Mouse (Mus musculus): ENCODE data around the gene Oxct1. TPM values are rescaled to one million over a fixed set of nuclear protein-coding genes. Genes with fewer than 3 reads are reported as not detected.

The Oxct1 gene
- polyA plus RNA-seq, 1 experiment from 2014 or later: 64.8 TPM

DNA sequence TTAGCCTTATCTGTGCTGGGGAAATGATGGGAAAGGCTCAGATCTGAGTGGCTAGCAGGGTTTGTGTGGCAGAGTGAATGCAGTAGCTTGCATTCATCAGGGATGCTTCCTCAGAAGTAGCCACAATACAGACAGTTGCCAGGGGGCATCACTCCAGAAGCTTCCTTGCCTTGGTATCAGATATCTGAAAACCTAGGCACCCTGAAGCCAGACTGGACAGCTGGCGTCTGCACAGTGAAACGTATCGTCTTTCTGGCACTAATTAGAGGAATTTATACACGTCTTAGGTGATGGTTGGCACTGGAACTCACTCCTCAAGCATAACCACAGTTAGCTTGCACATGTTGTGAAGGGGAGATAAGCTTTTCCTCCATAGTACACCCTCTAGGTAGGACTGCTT lies 128.5 kb downstream of the Oxct1 start:
- DNase-seq (ENCODE audit: low spot score) (no peak), ATAC-seq (no peak)
- no peak for TF ChIP-seq CTCF (IDR thresholded peaks at IDR 0.05)
- TF ChIP-seq EP300 (IDR thresholded peaks at IDR 0.05): no peak
- Histone ChIP-seq H3K9ac (replicated peaks; ENCODE audit: low read depth) (no peak overlapping the region), H3K4me3 (ENCODE audit: low read depth, low read length) (no peak overlapping the region), H3K36me3 (ENCODE audit: insufficient read depth, low read length) (peaks cover 19% of the 10 kb centered on the region; the same call in 1 of the 2 replicates), H3K4me1 (ENCODE audit: insufficient read depth, low read depth, low read length) (no peaks in the 10 kb centered on the region), H3K9me3 (ENCODE audit: low read length) (no peaks in the 10 kb centered on the region), H3K27me3 (replicated peaks; ENCODE audit: insufficient read depth, low read length) (no peaks in the 10 kb centered on the region), H3K4me2 (replicated peaks; ENCODE audit: low read depth, low read length) (no peak overlapping the region), H3K27ac (ENCODE audit: low read length) (no peak overlapping the region)
- WGBS: 93% methylated on average over 4 of the region's 4 CpGs

DNA sequence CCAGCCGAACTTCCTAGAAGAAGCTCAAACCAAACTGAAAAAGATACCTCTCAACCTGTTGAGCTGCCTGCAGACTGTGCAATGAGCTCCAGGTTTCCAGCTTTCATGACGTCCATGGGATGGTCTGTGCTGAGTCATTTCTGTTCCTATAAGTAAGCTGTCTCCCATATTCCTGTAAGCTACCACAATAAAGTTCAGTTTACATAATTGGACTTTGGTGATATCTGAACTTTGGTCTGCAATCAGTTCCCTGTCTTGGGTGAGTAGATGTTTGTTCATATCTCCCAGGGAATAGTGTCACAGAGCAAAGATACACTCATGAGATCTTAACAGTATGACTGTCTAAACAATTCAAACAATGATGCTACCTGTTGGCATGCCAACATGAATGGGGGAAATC lies 141.8 kb downstream of the Oxct1 start:
- no peak overlapping the region for H3K9ac ChIP-seq (replicated peaks; ENCODE audit: low read depth)
- H3K4me1 ChIP-seq (ENCODE audit: insufficient read depth, low read depth, low read length): no peaks in the 10 kb centered on the region
- ATAC-seq (no peak), DNase-seq (ENCODE audit: low spot score) (no peak)
- H3K27me3 ChIP-seq (replicated peaks; ENCODE audit: insufficient read depth, low read length): no peaks in the 10 kb centered on the region
- no peak overlapping the region for H3K4me2 ChIP-seq (replicated peaks; ENCODE audit: low read depth, low read length)
- H3K36me3 ChIP-seq (ENCODE audit: insufficient read depth, low read length): no peaks in the 10 kb centered on the region
- no peaks in the 10 kb centered on the region for H3K9me3 ChIP-seq (ENCODE audit: low read length)
- TF ChIP-seq EP300 (IDR thresholded peaks at IDR 0.05) (no peak), CTCF (IDR thresholded peaks at IDR 0.05) (no peak)
- H3K4me3 ChIP-seq (ENCODE audit: low read depth, low read length): no peak overlapping the region
- H3K27ac ChIP-seq (ENCODE audit: low read length): no peak overlapping the region
- 67% methylated on average over 2 of the region's 2 CpGs for WGBS

DNA sequence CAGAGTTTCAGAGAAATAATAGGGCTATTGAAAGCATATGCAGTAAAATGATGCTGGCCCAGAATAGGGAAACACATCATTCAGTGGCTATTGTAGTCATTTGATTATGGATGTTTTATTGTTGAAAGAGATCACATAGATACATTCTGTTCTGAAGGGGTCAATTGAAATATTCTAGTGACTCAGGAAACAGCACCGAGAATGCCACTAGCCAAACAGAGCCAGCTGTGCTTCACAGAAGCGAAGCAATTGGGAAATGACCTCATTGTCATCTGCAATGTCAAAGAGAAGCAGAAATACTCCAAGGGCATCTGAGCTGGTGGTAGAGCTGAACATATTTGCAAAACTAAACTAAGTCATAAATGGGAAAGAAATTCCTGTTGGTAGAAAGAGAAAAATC lies 145.4 kb downstream of the Oxct1 start:
- ATAC-seq: no peak
- Histone ChIP-seq H3K36me3 (ENCODE audit: insufficient read depth, low read length) (no peaks in the 10 kb centered on the region), H3K9ac (replicated peaks; ENCODE audit: low read depth) (no peak overlapping the region), H3K4me1 (ENCODE audit: insufficient read depth, low read depth, low read length) (no peaks in the 10 kb centered on the region), H3K4me3 (ENCODE audit: low read depth, low read length) (no peak overlapping the region), H3K4me2 (replicated peaks; ENCODE audit: low read depth, low read length) (no peak overlapping the region), H3K9me3 (ENCODE audit: low read length) (no peaks in the 10 kb centered on the region), H3K27me3 (replicated peaks; ENCODE audit: insufficient read depth, low read length) (no peaks in the 10 kb centered on the region), H3K27ac (ENCODE audit: low read length) (no peak overlapping the region)
- no peak for DNase-seq (ENCODE audit: low spot score)
- no peak for TF ChIP-seq EP300 (IDR thresholded peaks at IDR 0.05)
- TF ChIP-seq CTCF (IDR thresholded peaks at IDR 0.05): no peak
- 62% methylated on average over 2 of the region's 2 CpGs for WGBS

DNA sequence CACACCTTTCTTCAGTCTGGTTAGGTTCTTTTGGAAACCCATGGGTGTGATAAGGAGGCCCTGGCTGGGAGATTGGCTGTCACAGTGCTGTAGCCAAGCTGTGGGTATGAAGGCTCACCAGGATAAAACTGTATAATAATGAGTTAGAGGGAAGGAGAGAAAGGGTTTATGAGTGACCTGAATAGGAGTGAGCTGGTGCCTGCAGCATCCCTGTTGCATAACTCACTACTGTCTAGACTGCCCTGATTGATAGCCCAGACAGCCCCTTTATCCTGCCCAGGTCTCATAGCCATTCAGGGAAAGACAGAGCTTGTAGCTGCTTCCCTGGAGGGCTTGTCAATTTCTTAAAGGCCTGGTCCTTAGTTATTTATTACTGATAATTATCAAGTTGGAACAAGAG lies 171.7 kb downstream of the Oxct1 start:
- TF ChIP-seq CTCF (IDR thresholded peaks at IDR 0.05) (no peak), EP300 (IDR thresholded peaks at IDR 0.05) (no peak)
- Histone ChIP-seq H3K36me3 (ENCODE audit: insufficient read depth, low read length) (no peaks in the 10 kb centered on the region), H3K9me3 (ENCODE audit: low read length) (no peaks in the 10 kb centered on the region), H3K27me3 (replicated peaks; ENCODE audit: insufficient read depth, low read length) (no peaks in the 10 kb centered on the region), H3K4me2 (replicated peaks; ENCODE audit: low read depth, low read length) (no peak overlapping the region), H3K4me1 (ENCODE audit: insufficient read depth, low read depth, low read length) (no peaks in the 10 kb centered on the region), H3K9ac (replicated peaks; ENCODE audit: low read depth) (no peak overlapping the region), H3K27ac (ENCODE audit: low read length) (no peak overlapping the region), H3K4me3 (ENCODE audit: low read depth, low read length) (no peak overlapping the region)
- ATAC-seq (no peak), DNase-seq (ENCODE audit: low spot score) (no peak)

Other genes with a start within 250 kb of the Oxct1 start
- gene Fbxo4, start 46.8 kb upstream of the Oxct1 start, polyA plus RNA-seq (2015; fragmentation: Nextera tagmentation; extraction: Ambion mirVana): 21.6 and 23.0 TPM in 2 replicates
- 21.7 and 23.4 TPM in 2 replicates for gene AW549877, start 30.6 kb upstream of the Oxct1 start, polyA plus RNA-seq (2015; fragmentation: Nextera tagmentation; extraction: Ambion mirVana)